Mouse (Mus musculus): Measurements from ENCODE around the gene Tbce. TPM values are rescaled to one million over a fixed set of nuclear protein-coding genes. Genes with fewer than 3 reads are reported as not detected.

Gene Tbce
- 52.4 and 59.7 TPM in 2 replicates for polyA plus RNA-seq (2015; fragmentation: Nextera tagmentation; extraction: Ambion mirVana)

- Histone ChIP-seq H3K9ac (peak within 1 kb of the TSS; percentile 89), H3K4me3 (peak within 1 kb of the TSS; percentile 84), H3K27ac (peak within 1 kb of the TSS; percentile 98), H3K27me3 (no peaks in the 10 kb centered on the region), H3K4me2 (peak within 1 kb of the TSS; percentile 85), H3K9me3 (no peaks in the 10 kb centered on the region), H3K36me3 (no peaks in the 10 kb centered on the region), H3K4me1 (peaks cover 16% of the 10 kb centered on the region)
- under 1% methylated on average over 35 of the region's 35 CpGs for WGBS
- peak; percentile 97 for ATAC-seq (ENCODE audit: borderline replicate concordance, extremely low read depth, low FRiP score, low TSS enrichment)
Measured at GRCm38 (mm10) chr13:14039292-14039965, at the start of gene Tbce. Gene Tbce (minus strand): TSS chr13:14039638.

- Histone ChIP-seq H3K9ac (no peak overlapping the region), H3K36me3 (no peaks in the 10 kb centered on the region), H3K27ac (no peak overlapping the region), H3K27me3 (no peaks in the 10 kb centered on the region), H3K4me2 (no peak overlapping the region), H3K4me3 (no peak overlapping the region), H3K9me3 (no peaks in the 10 kb centered on the region), H3K4me1 (no peaks in the 10 kb centered on the region)
- 65% methylated on average over 1 of the region's 1 CpGs for WGBS
- ATAC-seq (ENCODE audit: borderline replicate concordance, extremely low read depth, low FRiP score, low TSS enrichment): peak; percentile 82
Measured at GRCm38 (mm10) chr13:14088669-14089068, 49.2 kb upstream of the Tbce start.

GRCm38 (mm10) chr13:14075326-14075725 is 35.9 kb upstream of the Tbce start:
- no peak for ATAC-seq (ENCODE audit: borderline replicate concordance, extremely low read depth, low FRiP score, low TSS enrichment)
- H3K27me3 ChIP-seq: no peaks in the 10 kb centered on the region
- H3K4me3 ChIP-seq: no peak overlapping the region
- no peak overlapping the region for H3K27ac ChIP-seq
- H3K4me2 ChIP-seq: no peak overlapping the region
- 76% methylated on average over 1 of the region's 1 CpGs for WGBS
- no peaks in the 10 kb centered on the region for H3K36me3 ChIP-seq
- no peaks in the 10 kb centered on the region for H3K9me3 ChIP-seq
- no peaks in the 10 kb centered on the region for H3K4me1 ChIP-seq
- no peak overlapping the region for H3K9ac ChIP-seq

GRCm38 (mm10) chr13:14074371-14074770 is 34.9 kb upstream of the Tbce start:
- Histone ChIP-seq H3K27ac (no peak overlapping the region), H3K36me3 (no peaks in the 10 kb centered on the region), H3K4me3 (no peak overlapping the region), H3K4me2 (no peak overlapping the region), H3K9me3 (no peaks in the 10 kb centered on the region), H3K27me3 (no peaks in the 10 kb centered on the region), H3K4me1 (no peaks in the 10 kb centered on the region), H3K9ac (no peak overlapping the region)
- no peak for ATAC-seq (ENCODE audit: borderline replicate concordance, extremely low read depth, low FRiP score, low TSS enrichment)
- WGBS: 98% methylated on average over 1 of the region's 1 CpGs

- Histone ChIP-seq H3K4me3 (no peak overlapping the region), H3K4me2 (no peak overlapping the region), H3K9me3 (no peaks in the 10 kb centered on the region), H3K4me1 (peaks cover 3% of the 10 kb centered on the region; the same call in 1 of the 2 replicates), H3K27me3 (no peaks in the 10 kb centered on the region), H3K9ac (no peak overlapping the region), H3K36me3 (0 out of 2 replicates have a peak, but pooled peaks cover 3% of the 10 kb centered on the region), H3K27ac (no peak overlapping the region)
- 79% methylated on average over 1 of the region's 1 CpGs for WGBS
- no peak for ATAC-seq (ENCODE audit: borderline replicate concordance, extremely low read depth, low FRiP score, low TSS enrichment)
Measured at GRCm38 (mm10) chr13:14069291-14069690, 29.9 kb upstream of the Tbce start.

GRCm38 (mm10) chr13:14068035-14068434 is 28.6 kb upstream of the Tbce start:
- H3K27ac ChIP-seq: no peak overlapping the region
- H3K36me3 ChIP-seq: 0 out of 2 replicates have a peak, but pooled peaks cover 3% of the 10 kb centered on the region
- H3K4me3 ChIP-seq: no peak overlapping the region
- H3K9ac ChIP-seq: no peak overlapping the region
- no peak overlapping the region for H3K4me2 ChIP-seq
- H3K9me3 ChIP-seq: no peaks in the 10 kb centered on the region
- no peaks in the 10 kb centered on the region for H3K27me3 ChIP-seq
- H3K4me1 ChIP-seq: peaks cover 3% of the 10 kb centered on the region; the same call in 1 of the 2 replicates
- no peak for ATAC-seq (ENCODE audit: borderline replicate concordance, extremely low read depth, low FRiP score, low TSS enrichment)

- H3K4me2 ChIP-seq: no peak overlapping the region
- no peak for ATAC-seq (ENCODE audit: borderline replicate concordance, extremely low read depth, low FRiP score, low TSS enrichment)
Measured at GRCm38 (mm10) chr13:14065701-14066100, 26.3 kb upstream of the Tbce start.

GRCm38 (mm10) chr13:14065028-14065380 is 25.6 kb upstream of the Tbce start:
- no peak for ATAC-seq (ENCODE audit: borderline replicate concordance, extremely low read depth, low FRiP score, low TSS enrichment)
- peak overlapping the region; percentile 97 for H3K9ac ChIP-seq
- H3K27ac ChIP-seq: no peak overlapping the region; the same call in 1 of the 2 replicates
- no peaks in the 10 kb centered on the region for H3K27me3 ChIP-seq
- H3K36me3 ChIP-seq: 0 out of 2 replicates have a peak, but pooled peaks cover 3% of the 10 kb centered on the region
- peak overlapping the region; percentile 98 for H3K4me3 ChIP-seq
- H3K4me1 ChIP-seq: peaks cover 8% of the 10 kb centered on the region
- no peaks in the 10 kb centered on the region for H3K9me3 ChIP-seq
- H3K4me2 ChIP-seq: peak overlapping the region; percentile 71
- WGBS: 13% methylated on average over 9 of the region's 9 CpGs

More at GRCm38 (mm10) chr13:14065701-14066100, 26.3 kb upstream of the Tbce start:
- H3K9ac ChIP-seq: no peak overlapping the region
- 0 out of 2 replicates have a peak, but pooled peaks cover 3% of the 10 kb centered on the region for H3K36me3 ChIP-seq
- H3K9me3 ChIP-seq: no peaks in the 10 kb centered on the region
- H3K27me3 ChIP-seq: no peaks in the 10 kb centered on the region
- no peak overlapping the region for H3K4me3 ChIP-seq
- 41% methylated on average over 1 of the region's 1 CpGs for WGBS
- H3K4me1 ChIP-seq: peaks cover 8% of the 10 kb centered on the region
- no peak overlapping the region for H3K27ac ChIP-seq

GRCm38 (mm10) chr13:14064341-14065027 is 25.0 kb upstream of the Tbce start:
- H3K9me3 ChIP-seq: no peaks in the 10 kb centered on the region
- H3K9ac ChIP-seq: peak overlapping the region; percentile 97
- H3K4me1 ChIP-seq: peaks cover 8% of the 10 kb centered on the region
- 0 out of 2 replicates have a peak, but pooled peaks cover 3% of the 10 kb centered on the region for H3K36me3 ChIP-seq
- no peak; the same call in 1 of the 2 replicates for ATAC-seq (ENCODE audit: borderline replicate concordance, extremely low read depth, low FRiP score, low TSS enrichment)
- H3K27me3 ChIP-seq: no peaks in the 10 kb centered on the region
- peak overlapping the region; percentile 99 for H3K27ac ChIP-seq
- H3K4me3 ChIP-seq: peak overlapping the region; percentile 98
- WGBS: 0% methylated on average over 56 of the region's 65 CpGs
- H3K4me2 ChIP-seq: peak overlapping the region; percentile 71

GRCm38 (mm10) chr13:14063942-14064271 is 24.5 kb upstream of the Tbce start:
- peak overlapping the region; percentile 99 for H3K27ac ChIP-seq
- peak overlapping the region; percentile 71 for H3K4me2 ChIP-seq
- ATAC-seq (ENCODE audit: borderline replicate concordance, extremely low read depth, low FRiP score, low TSS enrichment): peak; percentile 47
- peak overlapping the region; percentile 98 for H3K4me3 ChIP-seq
- peak overlapping the region; percentile 97 for H3K9ac ChIP-seq
- H3K4me1 ChIP-seq: peaks cover 8% of the 10 kb centered on the region
- H3K9me3 ChIP-seq: no peaks in the 10 kb centered on the region
- H3K36me3 ChIP-seq: no peaks in the 10 kb centered on the region
- H3K27me3 ChIP-seq: no peaks in the 10 kb centered on the region
- WGBS: 0% methylated on average over 24 of the region's 31 CpGs

GRCm38 (mm10) chr13:14063013-14063941 is 23.8 kb upstream of the Tbce start, which contains the start of the genes Arid4b and Ggps1:
Gene Arid4b (plus strand): TSS chr13:14063232.
Gene Ggps1 (minus strand): TSS chr13:14063488.
- Histone ChIP-seq H3K9ac (peak within 1 kb of the TSS; percentile 97), H3K4me1 (peaks cover 8% of the 10 kb centered on the region), H3K4me2 (peak within 1 kb of the TSS; percentile 71), H3K27ac (peak within 1 kb of the TSS; percentile 99), H3K9me3 (no peaks in the 10 kb centered on the region), H3K27me3 (no peaks in the 10 kb centered on the region), H3K4me3 (peak within 1 kb of the TSS; percentile 98), H3K36me3 (no peaks in the 10 kb centered on the region)
- peak; percentile 97 for ATAC-seq (ENCODE audit: borderline replicate concordance, extremely low read depth, low FRiP score, low TSS enrichment)
- WGBS: under 1% methylated on average over 58 of the region's 64 CpGs

All from lung, embryonic 15.5 days (tissue).